Mouse (Mus musculus) embryonic facial prominence, embryonic 12.5 days (tissue): ENCODE data around the gene Rac1. TPM values are rescaled to one million over a fixed set of nuclear protein-coding genes. Genes with fewer than 3 reads are reported as not detected.
"Not testable (repeated sequence)": the region's sequence is repeated elsewhere in the genome, so short reads cannot be mapped to it uniquely, and the experiment has no call there.

Experiments
- ATAC-seq: fragments of 200-750 bp; cut with Nextera tagmentation; 2 replicates; pipeline ENCODE4 v1.8.0; 2017; ENCODE audit not compliant: insufficient number of reproducible peaks, insufficient read depth, low FRiP score, low TSS enrichment
- H3K27ac ChIP-seq: fragments of 300-500 bp; sonication (generic); 2 replicates; pipeline ENCODE4 v1.5.1; 2016; ENCODE audit warnings: mild to moderate bottlenecking
- H3K27me3 ChIP-seq: fragments of 300-500 bp; sonication (generic); 2 replicates; pipeline ENCODE4 v1.6.1; 2016; ENCODE audit warnings: mild to moderate bottlenecking, moderate library complexity
- H3K36me3 ChIP-seq: fragments of 300-500 bp; sonication (generic); 2 replicates; pipeline ENCODE4 v1.6.1; 2016; ENCODE audit warnings: mild to moderate bottlenecking
- H3K4me1 ChIP-seq: fragments of 300-500 bp; sonication (generic); 2 replicates; pipeline ENCODE4 v1.6.1; 2016
- H3K4me2 ChIP-seq: fragments of 300-500 bp; sonication (generic); replicated peaks from 2 replicates; pipeline ENCODE4 v1.6.1; 2016; ENCODE audit warnings: mild to moderate bottlenecking, moderate library complexity
- H3K4me3 ChIP-seq: fragments of 300-500 bp; sonication (generic); 2 replicates; pipeline ENCODE4 v1.5.1; 2016; ENCODE audit warnings: mild to moderate bottlenecking
- H3K9ac ChIP-seq: fragments of 300-500 bp; sonication (generic); 2 replicates; pipeline ENCODE4 v1.6.1; 2016; ENCODE audit warnings: mild to moderate bottlenecking, moderate library complexity
- H3K9me3 ChIP-seq: fragments of 300-500 bp; sonication (generic); 2 replicates; pipeline ENCODE4 v1.6.1; 2016; ENCODE audit warnings: mild to moderate bottlenecking, moderate library complexity
- WGBS: fragments of 180-500 bp; shearing (Covaris S2); methylation state at CpG from one replicate; pipeline ENCODE4 v1.1.7; 2016; 5-methylcytosine and 5-hydroxymethylcytosine counted together
- polyA plus RNA-seq: library from polyadenylated mRNA; unstranded; fragments of >200 nt; fragmentation: Nextera tagmentation; extraction: Ambion mirVana; gene quantifications from 2 replicates; pipeline ENCODE4 v1.2.1, GENCODE M21; 2016

Rac1 gene
- polyA plus RNA-seq, 1 experiment from 2014 or later, result 448 TPM

GRCm38 (mm10) chr5:143504453-143504852 lies 23.4 kb downstream of the Rac1 start:
- Histone ChIP-seq H3K4me1 (peaks cover 22% of the 10 kb centered on the region), H3K4me2 (no peak overlapping the region), H3K36me3 (peaks cover 58% of the 10 kb centered on the region), H3K27me3 (no peaks in the 10 kb centered on the region), H3K9me3 (no peaks in the 10 kb centered on the region), H3K4me3 (no peak overlapping the region), H3K9ac (no peak overlapping the region), H3K27ac (no peak overlapping the region)
- 69% methylated on average over 3 of the region's 3 CpGs for WGBS
- ATAC-seq, result no peak

DNA sequence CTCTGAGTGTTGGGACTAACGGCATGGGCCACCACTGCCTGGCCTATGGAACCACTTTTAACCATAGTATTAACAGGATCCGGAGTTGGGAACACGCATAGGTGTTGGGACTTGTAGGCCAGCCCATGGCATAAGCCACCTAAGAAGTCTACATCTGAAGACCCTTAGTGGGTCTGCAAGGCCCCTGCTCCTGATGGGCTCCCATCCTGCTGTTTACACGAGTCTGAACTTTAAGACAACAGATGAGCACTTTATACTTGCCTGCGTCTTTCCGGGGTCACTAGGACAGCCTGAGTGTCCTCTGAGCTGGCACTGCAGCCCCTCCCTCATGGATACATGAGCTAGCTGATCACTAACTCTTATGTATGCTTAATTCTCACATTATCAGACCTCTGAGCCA lies 24.1 kb downstream of the Rac1 start:
- H3K4me2 ChIP-seq, result no peak overlapping the region
- no peak for ATAC-seq
- no peaks in the 10 kb centered on the region for H3K27me3 ChIP-seq
- H3K9ac ChIP-seq, result no peak overlapping the region
- H3K9me3 ChIP-seq, result no peaks in the 10 kb centered on the region
- no peak overlapping the region for H3K27ac ChIP-seq
- no peak overlapping the region for H3K4me3 ChIP-seq
- 92% methylated on average over 6 of the region's 6 CpGs for WGBS
- peaks cover 15% of the 10 kb centered on the region for H3K4me1 ChIP-seq
- peaks cover 64% of the 10 kb centered on the region for H3K36me3 ChIP-seq

DNA sequence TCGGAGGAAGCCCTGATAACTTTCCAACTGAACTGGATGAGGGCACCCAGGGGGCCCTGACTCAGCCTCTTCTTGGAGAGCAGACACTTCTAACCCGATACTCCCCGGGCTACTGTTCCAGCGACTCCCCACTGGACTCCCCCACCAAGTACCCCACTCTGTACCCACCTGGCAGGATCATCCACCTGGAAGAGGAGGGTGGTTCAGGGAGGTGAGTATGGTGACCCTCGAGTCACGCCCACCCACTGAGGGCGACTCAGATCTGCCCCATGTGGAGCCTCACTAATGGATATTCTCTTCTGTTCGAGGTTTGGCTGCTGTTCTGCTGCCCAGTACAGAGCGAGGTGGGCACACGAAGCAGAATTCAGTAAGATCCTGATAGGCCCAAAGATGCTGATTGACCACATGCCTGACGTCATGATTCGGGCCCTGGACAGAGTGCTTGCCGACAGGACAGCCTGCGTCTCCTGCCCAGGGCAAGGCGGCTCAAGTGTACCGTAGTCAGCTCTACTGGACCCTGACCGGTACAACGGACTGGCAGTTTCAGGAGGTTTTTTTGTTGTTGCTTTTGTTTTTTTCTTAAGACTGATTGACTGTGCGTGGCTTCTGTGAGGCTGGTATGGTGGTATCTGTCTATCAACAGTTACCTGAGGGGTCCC lies 24.8 kb downstream of the Rac1 start:
- peaks cover 66% of the 10 kb centered on the region for H3K36me3 ChIP-seq
- no peaks in the 10 kb centered on the region for H3K27me3 ChIP-seq
- no peak overlapping the region for H3K27ac ChIP-seq
- H3K9ac ChIP-seq, result no peak overlapping the region
- H3K4me2 ChIP-seq, result no peak overlapping the region
- peaks cover 8% of the 10 kb centered on the region for H3K4me1 ChIP-seq
- H3K4me3 ChIP-seq, result no peak overlapping the region
- WGBS, result 91% methylated on average over 19 of the region's 19 CpGs
- no peak for ATAC-seq
- no peaks in the 10 kb centered on the region for H3K9me3 ChIP-seq

DNA sequence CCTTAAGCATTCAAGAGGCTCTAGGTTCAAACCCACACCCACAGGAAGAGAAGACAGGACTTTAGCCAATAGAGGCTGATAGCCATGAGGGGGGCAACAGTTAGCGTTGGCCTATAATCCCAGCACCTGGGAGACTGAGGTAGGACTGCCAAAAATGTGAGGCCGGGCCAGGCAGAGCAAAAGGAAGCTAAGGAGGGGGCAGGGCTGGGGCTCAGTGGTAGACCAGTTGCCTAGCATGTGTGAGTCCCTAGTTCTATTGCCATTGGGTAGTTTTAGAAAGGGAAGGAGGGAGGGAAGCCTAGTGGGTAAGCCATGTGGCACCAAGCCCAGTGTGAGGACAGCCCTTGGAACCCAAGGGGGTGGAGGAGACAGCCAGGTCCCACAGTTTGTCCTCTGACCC lies 26.2 kb downstream of the Rac1 start:
- ATAC-seq, result no peak
- H3K4me2 ChIP-seq, result no peak overlapping the region
- no peak overlapping the region for H3K27ac ChIP-seq
- H3K36me3 ChIP-seq, result peaks cover 61% of the 10 kb centered on the region
- no peak overlapping the region for H3K9ac ChIP-seq
- no peaks in the 10 kb centered on the region for H3K4me1 ChIP-seq
- H3K4me3 ChIP-seq, result no peak overlapping the region
- WGBS, result 95% methylated on average over 2 of the region's 2 CpGs
- H3K27me3 ChIP-seq, result no peaks in the 10 kb centered on the region
- H3K9me3 ChIP-seq, result no peaks in the 10 kb centered on the region

GRCm38 (mm10) chr5:143501140-143501539 lies 26.7 kb downstream of the Rac1 start:
- no peaks in the 10 kb centered on the region for H3K27me3 ChIP-seq
- no peak for ATAC-seq
- no peaks in the 10 kb centered on the region for H3K9me3 ChIP-seq
- WGBS, result 98% methylated on average over 8 of the region's 8 CpGs
- H3K36me3 ChIP-seq, result peaks cover 61% of the 10 kb centered on the region
- H3K27ac ChIP-seq, result no peak overlapping the region
- no peak overlapping the region for H3K4me3 ChIP-seq
- no peak overlapping the region for H3K4me2 ChIP-seq
- H3K4me1 ChIP-seq, result no peaks in the 10 kb centered on the region
- H3K9ac ChIP-seq, result no peak overlapping the region

- peaks cover 58% of the 10 kb centered on the region for H3K36me3 ChIP-seq
- H3K4me3 ChIP-seq, H3K4me1 ChIP-seq, H3K9ac ChIP-seq, H3K9me3 ChIP-seq, H3K27me3 ChIP-seq, ATAC-seq, H3K4me2 ChIP-seq, H3K27ac ChIP-seq: not testable (repeated sequence)
- 88% methylated on average over 13 of the region's 14 CpGs for WGBS
Measured at GRCm38 (mm10) chr5:143500711-143501110, 27.1 kb downstream of the Rac1 start.

DNA sequence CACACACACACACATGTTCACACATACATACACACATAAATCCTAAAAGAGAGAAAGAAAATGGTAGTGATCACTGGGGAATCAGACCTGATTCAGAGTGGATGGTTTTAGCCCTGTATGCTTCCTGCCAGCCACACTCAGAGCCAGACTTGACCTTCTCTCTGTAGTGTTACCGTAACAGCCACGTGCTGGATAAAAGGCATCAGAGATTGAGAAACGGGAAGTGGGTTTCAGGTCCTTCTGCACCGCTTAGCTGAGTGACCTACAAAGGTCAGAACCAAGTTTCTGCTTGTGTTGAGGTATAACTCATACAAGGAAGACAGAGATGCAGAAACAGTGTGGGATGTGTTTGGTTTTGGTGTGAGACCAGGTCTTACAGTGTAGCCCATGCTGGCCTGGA lies 28.1 kb downstream of the Rac1 start:
- Histone ChIP-seq H3K36me3 (peaks cover 47% of the 10 kb centered on the region), H3K4me2 (no peak overlapping the region), H3K27ac (no peak overlapping the region), H3K9me3 (no peaks in the 10 kb centered on the region), H3K4me3 (no peak overlapping the region), H3K9ac (no peak overlapping the region), H3K27me3 (no peaks in the 10 kb centered on the region), H3K4me1 (no peaks in the 10 kb centered on the region)
- 85% methylated on average over 4 of the region's 4 CpGs for whole genome bisulfite sequencing
- ATAC-seq, result no peak

GRCm38 (mm10) chr5:143499197-143499596 lies 28.6 kb downstream of the Rac1 start:
- Histone ChIP-seq H3K4me2 (no peak overlapping the region), H3K27me3 (no peaks in the 10 kb centered on the region), H3K9ac (no peak overlapping the region), H3K4me3 (no peak overlapping the region), H3K27ac (no peak overlapping the region), H3K36me3 (peaks cover 43% of the 10 kb centered on the region), H3K9me3 (no peaks in the 10 kb centered on the region), H3K4me1 (no peaks in the 10 kb centered on the region)
- WGBS, result 89% methylated on average over 7 of the region's 7 CpGs
- no peak for ATAC-seq

DNA sequence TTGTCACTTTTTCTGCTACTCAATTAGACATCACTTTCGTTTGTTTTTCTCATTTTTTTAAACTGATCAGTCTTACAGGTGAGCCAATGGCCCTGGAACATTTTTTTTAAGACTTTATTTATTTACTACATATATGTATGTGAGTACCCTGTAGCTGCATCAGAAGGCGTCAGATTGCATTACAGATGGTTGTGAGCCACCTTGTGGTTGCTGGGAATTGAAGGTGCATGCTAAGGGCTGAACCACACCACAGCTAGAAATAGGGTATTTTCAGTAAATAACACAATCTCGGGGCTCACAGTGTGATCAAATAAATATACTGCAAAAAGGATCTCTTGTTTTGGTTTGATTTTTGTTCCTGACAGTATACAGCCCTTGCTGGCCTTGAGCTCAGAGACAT lies 30.4 kb downstream of the Rac1 start:
- H3K4me1 ChIP-seq, result no peaks in the 10 kb centered on the region
- H3K4me2 ChIP-seq, result no peak overlapping the region
- H3K36me3 ChIP-seq, result peaks cover 27% of the 10 kb centered on the region
- H3K9me3 ChIP-seq, result no peaks in the 10 kb centered on the region
- H3K27me3 ChIP-seq, result no peaks in the 10 kb centered on the region
- H3K27ac ChIP-seq, result no peak overlapping the region
- H3K9ac ChIP-seq, result no peak overlapping the region
- WGBS, result 74% methylated on average over 3 of the region's 3 CpGs
- H3K4me3 ChIP-seq, result no peak overlapping the region
- no peak for ATAC-seq

DNA sequence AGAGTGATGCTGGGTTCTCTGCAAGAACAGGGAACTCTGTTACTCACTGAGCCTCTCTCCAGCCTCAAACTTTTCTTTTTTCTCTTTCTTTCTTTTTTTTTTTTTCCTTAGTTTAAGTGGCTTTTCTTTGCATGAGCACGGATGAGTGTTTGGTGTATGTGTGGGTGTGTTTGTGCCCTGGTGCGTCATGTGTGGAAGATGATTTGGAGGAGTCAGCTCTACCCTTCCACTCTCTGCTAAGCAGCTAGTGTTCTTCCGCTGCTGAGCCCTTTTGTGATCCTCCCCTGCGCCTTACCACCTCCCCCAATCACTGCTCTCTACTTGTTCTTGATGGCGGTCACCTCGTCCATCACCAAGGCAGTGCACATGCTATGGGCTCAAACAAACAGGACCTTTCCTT lies 32.1 kb downstream of the Rac1 start:
- peaks cover 18% of the 10 kb centered on the region for H3K36me3 ChIP-seq
- H3K4me1 ChIP-seq, result no peaks in the 10 kb centered on the region
- H3K4me3 ChIP-seq, result no peak overlapping the region
- no peaks in the 10 kb centered on the region for H3K9me3 ChIP-seq
- no peak for ATAC-seq
- no peak overlapping the region for H3K27ac ChIP-seq
- H3K4me2 ChIP-seq, result no peak overlapping the region
- no peak overlapping the region for H3K9ac ChIP-seq
- H3K27me3 ChIP-seq, result no peaks in the 10 kb centered on the region
- 94% methylated on average over 6 of the region's 6 CpGs for WGBS

GRCm38 (mm10) chr5:143493163-143493562 lies 34.7 kb downstream of the Rac1 start:
- Histone ChIP-seq H3K4me1 (no peaks in the 10 kb centered on the region), H3K9ac (no peak overlapping the region), H3K4me2 (no peak overlapping the region), H3K27ac (no peak overlapping the region), H3K4me3 (no peak overlapping the region), H3K9me3 (no peaks in the 10 kb centered on the region), H3K36me3 (peaks cover 4% of the 10 kb centered on the region; the same call in 1 of the 2 replicates), H3K27me3 (no peaks in the 10 kb centered on the region)
- 89% methylated on average over 10 of the region's 10 CpGs for WGBS
- no peak for ATAC-seq

GRCm38 (mm10) chr5:143491736-143492135 lies 36.1 kb downstream of the Rac1 start:
- Histone ChIP-seq H3K27me3 (no peaks in the 10 kb centered on the region), H3K4me3 (no peak overlapping the region), H3K9ac (no peak overlapping the region), H3K9me3 (no peaks in the 10 kb centered on the region), H3K27ac (no peak overlapping the region), H3K36me3 (peaks cover 13% of the 10 kb centered on the region), H3K4me1 (no peaks in the 10 kb centered on the region), H3K4me2 (no peak overlapping the region)
- WGBS, result 83% methylated on average over 4 of the region's 4 CpGs
- ATAC-seq, result no peak
